Mouse (Mus musculus) C2C12 (cell line): ENCODE data around the gene Tspan9. TPM values are rescaled to one million over a fixed set of nuclear protein-coding genes. Genes with fewer than 3 reads are reported as not detected.

Experiments
- H3K27me3 ChIP-seq: one replicate; pipeline ENCODE4 v1.6.1; 2011; ENCODE audit not compliant: control insufficient read depth, insufficient read depth, insufficient read length
- H3K36me3 ChIP-seq: one replicate; pipeline ENCODE4 v1.6.1; 2011; ENCODE audit not compliant: control insufficient read depth, insufficient read depth
- H3K4me3 ChIP-seq: one replicate; pipeline ENCODE4 v1.5.1; 2011; ENCODE audit warnings: mild to moderate bottlenecking, control low read depth; ENCODE audit not compliant: poor library complexity, insufficient read depth, severe bottlenecking
- H3K79me2 ChIP-seq: one replicate; pipeline ENCODE4 v1.6.1; 2011; ENCODE audit not compliant: control insufficient read depth, insufficient read depth
- H3K79me3 ChIP-seq: one replicate; pipeline ENCODE4 v1.6.1; 2011; ENCODE audit warnings: low read depth, control low read depth
- H3ac ChIP-seq: one replicate; pipeline ENCODE3; 2011; ENCODE audit warnings: low read depth; ENCODE audit not compliant: control insufficient read depth, insufficient read length
- CEBPB ChIP-seq: IDR thresholded peaks from one replicate; pipeline ENCODE4 v1.6.1; 2011; ENCODE audit warnings: low read depth, mild to moderate bottlenecking, control low read depth, moderate library complexity
- CTCF ChIP-seq: IDR thresholded peaks from one replicate; pipeline ENCODE4 v1.5.1; 2011; ENCODE audit not compliant: control insufficient read depth, insufficient read depth, insufficient read length
- FOSL1 ChIP-seq: IDR thresholded peaks from one replicate; pipeline ENCODE4 v1.8.0; 2011; ENCODE audit warnings: mild to moderate bottlenecking, low read length; ENCODE audit not compliant: poor library complexity, insufficient read depth, severe bottlenecking
- MAX ChIP-seq: IDR thresholded peaks from one replicate; pipeline ENCODE4 v1.6.1; 2011; ENCODE audit warnings: mild to moderate bottlenecking, control low read depth
- MYOD1 ChIP-seq: IDR thresholded peaks from one replicate; pipeline ENCODE4 v1.6.1; 2011; ENCODE audit warnings: low read depth; ENCODE audit not compliant: control insufficient read depth, insufficient read length
- MYOG ChIP-seq: IDR thresholded peaks from one replicate; pipeline ENCODE4 v1.6.1; 2011; ENCODE audit not compliant: control insufficient read depth, insufficient read length; ENCODE audit errors: extremely low read depth
- USF1 ChIP-seq: IDR thresholded peaks from one replicate; pipeline ENCODE4 v1.6.1; 2011; ENCODE audit warnings: low read depth, mild to moderate bottlenecking, control low read depth, moderate library complexity
- polyA plus RNA-seq: library from polyadenylated mRNA; unstranded; fragments of >200 nt; fragmentation: generic; extraction: Trizol; gene quantifications from one replicate; pipeline ENCODE4 v1.2.1, GENCODE M21; 2012; ENCODE audit warnings: missing spikeins

The Tspan9 gene
- polyA plus RNA-seq, 1 experiment = 57.6 TPM

- Histone ChIP-seq H3K79me2 (peaks cover 22% of the 10 kb centered on the region), H3K27me3 (no peaks in the 10 kb centered on the region), H3ac (peak overlapping the region; percentile 28), H3K36me3 (no peaks in the 10 kb centered on the region), H3K4me3 (peak overlapping the region; percentile 36), H3K79me3 (peaks cover 11% of the 10 kb centered on the region)
- TF ChIP-seq MYOD1 (no peak), CEBPB (no peak), CTCF (no peak), USF1 (no peak), FOSL1 (no peak), MAX (no peak), MYOG (no peak)
These were observed 108.0 kb downstream of the Tspan9 start for GRCm38 (mm10) chr6:128035250-128035929.

DNA sequence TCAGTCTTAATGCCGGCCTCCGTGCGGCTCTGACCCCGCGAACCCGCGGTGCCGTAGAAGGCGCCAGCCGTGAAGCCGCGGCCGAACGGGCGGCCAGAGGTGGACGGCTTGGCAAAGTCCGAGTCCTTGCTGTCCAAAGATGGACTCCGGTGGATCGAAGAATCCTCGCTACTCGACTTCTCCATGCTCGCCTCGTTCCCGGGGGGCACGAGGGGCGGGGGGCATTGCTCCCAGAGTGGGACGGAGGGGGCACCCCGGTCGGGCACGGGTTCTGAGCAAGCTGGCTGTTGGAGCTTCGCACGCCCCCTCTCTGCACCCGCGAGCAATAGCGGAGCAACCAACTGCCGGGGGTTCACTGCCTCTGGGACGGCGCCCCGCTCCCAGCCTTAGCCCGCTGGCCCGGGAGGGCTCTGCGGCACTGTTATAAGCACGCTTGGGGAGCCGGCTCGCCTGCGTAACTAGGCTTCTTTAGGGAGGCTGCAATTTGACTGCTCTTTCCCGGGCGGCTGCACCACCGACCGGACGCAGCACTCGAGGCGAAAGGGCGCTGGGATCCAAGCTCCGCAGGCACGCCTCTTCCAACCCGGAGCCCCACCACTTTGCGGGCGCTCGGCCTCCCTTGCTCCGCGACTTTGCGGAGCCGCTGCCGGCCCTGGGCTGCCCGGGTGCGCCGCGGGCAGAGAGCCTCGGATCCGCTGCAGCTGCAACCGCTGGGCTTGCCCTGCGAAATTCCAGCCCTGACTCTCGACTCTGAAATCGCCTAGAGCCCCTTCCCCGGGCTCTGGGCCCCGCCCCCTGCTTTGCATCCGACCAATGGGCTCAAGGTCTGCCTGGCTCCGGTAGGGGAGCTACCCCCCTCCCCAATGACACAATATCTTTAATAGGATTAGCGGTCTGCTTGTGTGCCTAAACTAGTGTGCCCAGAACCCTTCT is 108.8 kb downstream of the Tspan9 start:
- H3K27me3 ChIP-seq = no peaks in the 10 kb centered on the region
- peak overlapping the region; percentile 36 for H3K4me3 ChIP-seq
- H3K79me2 ChIP-seq = peaks cover 26% of the 10 kb centered on the region
- peak overlapping the region; percentile 69 for H3ac ChIP-seq
- TF ChIP-seq CEBPB (no peak), MAX (no peak), CTCF (peak; percentile 41)
- H3K79me3 ChIP-seq = peaks cover 11% of the 10 kb centered on the region
- no peaks in the 10 kb centered on the region for H3K36me3 ChIP-seq

DNA sequence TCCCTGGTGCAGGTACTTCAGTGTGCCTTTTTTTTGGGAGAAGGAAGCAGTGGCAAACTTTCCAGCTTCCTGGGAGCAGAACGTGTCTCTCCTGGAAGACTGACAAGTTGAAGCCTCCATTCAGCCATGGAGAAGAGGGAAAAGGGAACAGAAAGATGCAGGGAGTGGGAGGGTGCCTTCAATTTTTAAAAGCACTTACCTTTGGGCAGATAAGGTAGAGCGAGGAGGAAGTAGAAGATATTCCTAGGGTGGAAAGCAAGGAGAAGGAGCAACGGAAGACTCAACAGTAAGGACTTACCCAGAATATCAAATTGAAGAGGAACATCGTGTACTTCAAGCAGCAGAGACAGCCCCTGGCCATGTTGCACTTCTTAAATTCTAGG is 109.5 kb downstream of the Tspan9 start:
- H3K79me3 ChIP-seq = peaks cover 11% of the 10 kb centered on the region
- TF ChIP-seq MYOD1 (no peak), CEBPB (no peak), MYOG (no peak)
- peak overlapping the region; percentile 69 for H3ac ChIP-seq
- no peaks in the 10 kb centered on the region for H3K27me3 ChIP-seq
- H3K36me3 ChIP-seq = peaks cover 5% of the 10 kb centered on the region
- peaks cover 26% of the 10 kb centered on the region for H3K79me2 ChIP-seq
- peak overlapping the region; percentile 36 for H3K4me3 ChIP-seq

DNA sequence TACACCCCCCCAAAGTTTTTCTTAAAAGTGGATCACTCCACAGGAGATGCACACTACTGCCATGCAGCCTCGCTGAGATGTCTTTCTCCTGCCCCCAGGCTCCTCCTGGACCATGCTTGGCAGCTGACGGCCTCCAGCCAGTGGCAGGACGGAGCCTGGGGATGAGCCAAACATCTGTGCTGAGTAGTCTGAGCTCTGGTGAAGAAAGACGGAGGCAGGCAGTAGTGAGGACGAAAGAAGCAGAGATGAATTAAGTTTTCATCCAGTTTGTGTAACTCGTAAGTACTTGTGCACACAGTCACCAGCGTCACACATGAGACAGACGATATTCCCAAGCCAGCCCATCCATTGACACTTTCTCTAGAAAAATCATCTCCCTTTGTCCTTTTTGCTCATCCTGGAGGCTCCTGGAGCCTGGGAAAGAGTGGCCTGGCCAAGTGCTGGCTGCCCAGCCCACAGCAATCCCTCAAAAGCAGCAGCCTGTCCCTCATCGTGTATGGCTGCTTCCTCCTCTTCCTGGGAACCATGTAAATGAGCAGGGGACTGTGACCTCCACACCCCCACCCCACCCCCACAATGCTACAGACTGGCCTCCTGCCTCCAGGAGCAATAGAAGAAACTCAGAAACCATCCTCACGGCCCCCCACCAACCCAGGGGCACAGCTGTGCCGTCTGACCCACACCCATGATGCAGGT is 110.1 kb downstream of the Tspan9 start:
- TF ChIP-seq MYOG = no peak
- TF ChIP-seq MYOD1 = peak; percentile 29
- H3K79me2 ChIP-seq = peaks cover 26% of the 10 kb centered on the region
- H3K27me3 ChIP-seq = no peaks in the 10 kb centered on the region
- H3K79me3 ChIP-seq = peaks cover 11% of the 10 kb centered on the region
- peaks cover 7% of the 10 kb centered on the region for H3K36me3 ChIP-seq
- peak overlapping the region; percentile 69 for H3ac ChIP-seq
- peak overlapping the region; percentile 36 for H3K4me3 ChIP-seq

DNA sequence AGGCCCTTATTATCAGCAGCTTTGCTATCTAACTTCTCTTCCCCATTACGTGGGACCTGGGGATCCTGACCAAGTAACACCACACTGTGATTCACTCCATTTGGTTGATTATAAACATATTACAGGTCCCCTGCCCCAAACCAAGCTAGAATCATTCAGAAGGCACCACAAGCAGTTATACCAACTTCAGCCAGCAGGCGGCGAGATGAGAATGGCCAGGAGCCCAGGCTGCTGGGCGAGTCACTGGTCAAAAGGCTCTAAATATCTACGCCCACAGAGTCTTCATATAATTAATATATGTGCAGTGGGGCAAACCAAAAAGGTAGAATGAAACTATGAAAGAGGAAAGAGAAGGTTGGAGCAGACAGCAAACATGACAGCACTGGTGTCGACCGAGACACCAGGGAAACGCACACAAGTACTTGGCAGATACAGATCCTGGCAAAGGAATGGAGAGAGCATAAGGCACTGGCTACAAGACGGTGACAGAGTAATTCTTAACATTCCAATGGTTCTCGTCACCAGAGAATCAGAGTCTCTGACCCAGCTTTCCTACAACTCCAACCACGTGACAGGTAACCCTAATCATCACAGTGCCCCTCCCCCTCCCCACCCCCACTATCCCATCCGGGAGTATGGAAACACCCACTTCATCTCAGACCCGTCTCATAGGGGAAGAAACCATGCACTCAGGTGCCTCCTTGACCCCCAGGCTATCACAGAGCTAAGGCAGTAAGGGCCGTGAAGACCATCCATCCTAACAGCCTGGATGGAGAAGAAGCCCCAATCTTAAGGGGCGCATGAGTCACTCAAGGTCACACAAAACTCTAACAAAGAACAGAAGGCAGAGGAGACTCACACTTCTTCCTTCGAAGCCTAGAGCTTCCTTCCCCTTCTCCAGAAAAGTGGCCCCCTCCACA is 110.9 kb downstream of the Tspan9 start:
- TF ChIP-seq USF1 (peak; percentile 90), CTCF (peak; percentile 60), MAX (peak; percentile 40), FOSL1 (no peak), MYOD1 (no peak), CEBPB (no peak), MYOG (no peak)
- Histone ChIP-seq H3K4me3 (peak overlapping the region; percentile 36), H3K36me3 (peaks cover 7% of the 10 kb centered on the region), H3K27me3 (no peaks in the 10 kb centered on the region), H3ac (no peak overlapping the region), H3K79me2 (peaks cover 26% of the 10 kb centered on the region), H3K79me3 (peaks cover 11% of the 10 kb centered on the region)
